Mouse (Mus musculus) cortical plate, adult 2 months (tissue): ENCODE measurements around the gene Tfcp2l1.

ENCODE experiments used
- CTCF ChIP-seq: fragments of 200-500 bp; IDR thresholded peaks from 2 replicates; pipeline ENCODE4 v1.5.1; 2011; ENCODE audit warnings: mild to moderate bottlenecking, control low read depth, low read length; ENCODE audit not compliant: insufficient read depth; ENCODE audit errors: extremely low read depth
- POLR2A ChIP-seq: fragments of 200-500 bp; IDR thresholded peaks from 2 replicates; pipeline ENCODE4 v1.6.1; 2011; ENCODE audit warnings: mild to moderate bottlenecking, low read length, control low read depth; ENCODE audit not compliant: insufficient read depth; ENCODE audit errors: extremely low read depth

GRCm38 (mm10) chr1:118650771-118651080 lies 23.0 kb downstream of the Tfcp2l1 start:
- TF ChIP-seq POLR2A (no peak), CTCF (no peak)
